Mouse (Mus musculus): ENCODE measurements at regions not wholly inside any gene's neighbourhood (a gene's known extent, or its start where the extent isn't known, plus 50 kb on each side); places are given as distances from the start of the nearest gene placed in this dataset.

GRCm38 (mm10) chr1:35826575-35827114, 241.6 kb upstream of the Hs6st1 start:
- Histone ChIP-seq H3K4me3 (no peak overlapping the region), H3K36me3 (no peaks in the 10 kb centered on the region), H3K27ac (replicated peaks) (no peak overlapping the region), H3K9me3 (no peaks in the 10 kb centered on the region), H3K9ac (replicated peaks) (no peak overlapping the region), H3K4me1 (peaks cover 8% of the 10 kb centered on the region; the same call in 1 of the 2 replicates), H3K4me2 (replicated peaks) (no peak overlapping the region), H3K27me3 (no peaks in the 10 kb centered on the region)
- WGBS: 82% methylated on average over 7 of the region's 7 CpGs
- no peak for ATAC-seq (ENCODE audit: low FRiP score, low read depth)

GRCm38 (mm10) chr1:35827471-35827870, 240.7 kb upstream of the Hs6st1 start:
- WGBS: 88% methylated on average over 3 of the region's 3 CpGs
- Histone ChIP-seq H3K9ac (replicated peaks) (no peak overlapping the region), H3K4me2 (replicated peaks) (no peak overlapping the region), H3K4me1 (peaks cover 4% of the 10 kb centered on the region; the same call in 1 of the 2 replicates), H3K27me3 (no peaks in the 10 kb centered on the region), H3K36me3 (no peaks in the 10 kb centered on the region), H3K4me3 (no peak overlapping the region), H3K27ac (replicated peaks) (no peak overlapping the region), H3K9me3 (no peaks in the 10 kb centered on the region)
- no peak for ATAC-seq (ENCODE audit: low FRiP score, low read depth)

GRCm38 (mm10) chr1:35834180-35834579, 234.0 kb upstream of the Hs6st1 start:
- no peak for ATAC-seq (ENCODE audit: low FRiP score, low read depth)
- Histone ChIP-seq H3K4me2 (replicated peaks) (no peak overlapping the region), H3K27ac (replicated peaks) (no peak overlapping the region), H3K36me3 (no peaks in the 10 kb centered on the region), H3K9ac (replicated peaks) (no peak overlapping the region), H3K4me1 (no peaks in the 10 kb centered on the region), H3K4me3 (no peak overlapping the region), H3K9me3 (no peaks in the 10 kb centered on the region), H3K27me3 (no peaks in the 10 kb centered on the region)
- WGBS: 80% methylated on average over 7 of the region's 7 CpGs

GRCm38 (mm10) chr1:35836552-35836951, 231.6 kb upstream of the Hs6st1 start:
- ATAC-seq (ENCODE audit: low FRiP score, low read depth): no peak
- Histone ChIP-seq H3K4me3 (no peak overlapping the region), H3K27me3 (no peaks in the 10 kb centered on the region), H3K36me3 (no peaks in the 10 kb centered on the region), H3K4me2 (replicated peaks) (no peak overlapping the region), H3K4me1 (no peaks in the 10 kb centered on the region), H3K9ac (replicated peaks) (no peak overlapping the region), H3K9me3 (no peaks in the 10 kb centered on the region), H3K27ac (replicated peaks) (no peak overlapping the region)
- WGBS: 88% methylated on average over 5 of the region's 5 CpGs

- Histone ChIP-seq H3K27me3 (no peaks in the 10 kb centered on the region), H3K4me1 (no peaks in the 10 kb centered on the region), H3K4me2 (replicated peaks) (no peak overlapping the region), H3K27ac (replicated peaks) (no peak overlapping the region), H3K9ac (replicated peaks) (no peak overlapping the region), H3K4me3 (no peak overlapping the region), H3K36me3 (no peaks in the 10 kb centered on the region), H3K9me3 (no peaks in the 10 kb centered on the region)
- ATAC-seq (ENCODE audit: low FRiP score, low read depth): no peak
- 76% methylated on average over 3 of the region's 3 CpGs for WGBS
Measured at GRCm38 (mm10) chr1:35838625-35839024, 229.6 kb upstream of the Hs6st1 start.

- H3K9ac ChIP-seq (replicated peaks): no peak overlapping the region
- no peaks in the 10 kb centered on the region for H3K9me3 ChIP-seq
- no peaks in the 10 kb centered on the region for H3K36me3 ChIP-seq
- no peak overlapping the region for H3K4me3 ChIP-seq
- WGBS: 73% methylated on average over 6 of the region's 6 CpGs
- no peak overlapping the region for H3K4me2 ChIP-seq (replicated peaks)
- ATAC-seq (ENCODE audit: low FRiP score, low read depth): no peak
- no peaks in the 10 kb centered on the region for H3K27me3 ChIP-seq
- no peak overlapping the region for H3K27ac ChIP-seq (replicated peaks)
- H3K4me1 ChIP-seq: no peaks in the 10 kb centered on the region
Measured at GRCm38 (mm10) chr1:35839446-35839845, 228.8 kb upstream of the Hs6st1 start.

GRCm38 (mm10) chr1:35841626-35842025, 226.6 kb upstream of the Hs6st1 start:
- Histone ChIP-seq H3K4me3 (no peak overlapping the region), H3K36me3 (no peaks in the 10 kb centered on the region), H3K27ac (replicated peaks) (no peak overlapping the region), H3K27me3 (no peaks in the 10 kb centered on the region), H3K9me3 (no peaks in the 10 kb centered on the region), H3K4me2 (replicated peaks) (no peak overlapping the region), H3K9ac (replicated peaks) (no peak overlapping the region), H3K4me1 (no peaks in the 10 kb centered on the region)
- 94% methylated on average over 2 of the region's 2 CpGs for WGBS
- no peak for ATAC-seq (ENCODE audit: low FRiP score, low read depth)

- no peak overlapping the region for H3K4me3 ChIP-seq
- WGBS: 96% methylated on average over 4 of the region's 4 CpGs
- no peaks in the 10 kb centered on the region for H3K27me3 ChIP-seq
- H3K36me3 ChIP-seq: no peaks in the 10 kb centered on the region
- no peak overlapping the region for H3K27ac ChIP-seq (replicated peaks)
- no peaks in the 10 kb centered on the region for H3K9me3 ChIP-seq
- H3K9ac ChIP-seq (replicated peaks): no peak overlapping the region
- no peaks in the 10 kb centered on the region for H3K4me1 ChIP-seq
- H3K4me2 ChIP-seq (replicated peaks): no peak overlapping the region
- ATAC-seq (ENCODE audit: low FRiP score, low read depth): no peak
Measured at GRCm38 (mm10) chr1:35842707-35843106, 225.5 kb upstream of the Hs6st1 start.

- Histone ChIP-seq H3K4me1 (no peaks in the 10 kb centered on the region), H3K27ac (replicated peaks) (no peak overlapping the region), H3K27me3 (no peaks in the 10 kb centered on the region), H3K4me2 (replicated peaks) (no peak overlapping the region), H3K4me3 (no peak overlapping the region), H3K9ac (replicated peaks) (no peak overlapping the region), H3K9me3 (no peaks in the 10 kb centered on the region), H3K36me3 (no peaks in the 10 kb centered on the region)
- WGBS: 94% methylated on average over 3 of the region's 3 CpGs
- ATAC-seq (ENCODE audit: low FRiP score, low read depth): no peak
Measured at GRCm38 (mm10) chr1:35843566-35843965, 224.6 kb upstream of the Hs6st1 start.

GRCm38 (mm10) chr1:35846224-35846936, 221.8 kb upstream of the Hs6st1 start:
- H3K4me1 ChIP-seq: no peaks in the 10 kb centered on the region
- no peaks in the 10 kb centered on the region for H3K9me3 ChIP-seq
- H3K4me2 ChIP-seq (replicated peaks): no peak overlapping the region
- no peak overlapping the region for H3K9ac ChIP-seq (replicated peaks)
- no peak overlapping the region for H3K27ac ChIP-seq (replicated peaks)
- H3K27me3 ChIP-seq: no peaks in the 10 kb centered on the region
- no peak for ATAC-seq (ENCODE audit: low FRiP score, low read depth)
- H3K36me3 ChIP-seq: no peaks in the 10 kb centered on the region
- WGBS: 67% methylated on average over 11 of the region's 11 CpGs
- no peak overlapping the region for H3K4me3 ChIP-seq

- no peak for ATAC-seq (ENCODE audit: low FRiP score, low read depth)
- H3K36me3 ChIP-seq: no peaks in the 10 kb centered on the region
Measured at GRCm38 (mm10) chr1:35848160-35848954, 219.8 kb upstream of the Hs6st1 start.

GRCm38 (mm10) chr1:35849406-35850190, 218.6 kb upstream of the Hs6st1 start:
- H3K27me3 ChIP-seq: no peaks in the 10 kb centered on the region
- no peak overlapping the region for H3K4me3 ChIP-seq
- H3K9ac ChIP-seq (replicated peaks): no peak overlapping the region
- H3K36me3 ChIP-seq: no peaks in the 10 kb centered on the region
- H3K27ac ChIP-seq (replicated peaks): no peak overlapping the region
- H3K4me1 ChIP-seq: no peaks in the 10 kb centered on the region
- H3K9me3 ChIP-seq: no peaks in the 10 kb centered on the region
- H3K4me2 ChIP-seq (replicated peaks): no peak overlapping the region
- ATAC-seq (ENCODE audit: low FRiP score, low read depth): no peak
- WGBS: 93% methylated on average over 11 of the region's 11 CpGs

More at GRCm38 (mm10) chr1:35848160-35848954, 219.8 kb upstream of the Hs6st1 start:
- Histone ChIP-seq H3K27ac (replicated peaks) (no peak overlapping the region), H3K9ac (replicated peaks) (no peak overlapping the region), H3K4me2 (replicated peaks) (no peak overlapping the region), H3K27me3 (no peaks in the 10 kb centered on the region), H3K9me3 (no peaks in the 10 kb centered on the region), H3K4me3 (no peak overlapping the region), H3K4me1 (no peaks in the 10 kb centered on the region)
- WGBS: 92% methylated on average over 12 of the region's 12 CpGs

Measured in midbrain, embryonic 12.5 days (tissue).